Mouse (Mus musculus) stomach, embryonic 14.5 days (tissue): ENCODE measurements at regions not wholly inside any gene's neighbourhood (a gene's known extent, or its start where the extent isn't known, plus 50 kb on each side); places are given as distances from the start of the nearest gene placed in this dataset.

Experiments
- ATAC-seq: fragments of 200-750 bp; cut with Nextera tagmentation; 2 replicates; pipeline ENCODE4 v1.8.0; 2017; ENCODE audit warnings: low read depth, moderate TSS enrichment; ENCODE audit not compliant: insufficient number of reproducible peaks, insufficient read depth, low FRiP score
- H3K27ac ChIP-seq: fragments of 300-500 bp; sonication (generic); 2 replicates; pipeline ENCODE4 v1.5.1; 2014; ENCODE audit warnings: mild to moderate bottlenecking, low read length, moderate library complexity, mixed read lengths
- H3K27me3 ChIP-seq: fragments of 300-500 bp; sonication (generic); 2 replicates; pipeline ENCODE4 v1.6.1; 2014; ENCODE audit warnings: low read length, control low read depth, mixed read lengths; ENCODE audit not compliant: control insufficient read depth, insufficient read depth
- H3K36me3 ChIP-seq: fragments of 300-500 bp; sonication (generic); 2 replicates; pipeline ENCODE4 v1.6.1; 2014; ENCODE audit warnings: mild to moderate bottlenecking, control low read depth, low read length, moderate library complexity, mixed read lengths; ENCODE audit not compliant: control insufficient read depth, insufficient read depth
- H3K4me1 ChIP-seq: fragments of 300-500 bp; sonication (generic); 2 replicates; pipeline ENCODE4 v1.6.1; 2014; ENCODE audit warnings: low read length, control low read depth, mixed read lengths; ENCODE audit not compliant: control insufficient read depth, insufficient read depth
- H3K4me2 ChIP-seq: fragments of 300-500 bp; sonication (generic); replicated peaks from 2 replicates; pipeline ENCODE4 v1.6.1; 2014; ENCODE audit warnings: low read depth, low read length, control low read depth
- H3K4me3 ChIP-seq: fragments of 300-500 bp; sonication (generic); 2 replicates; pipeline ENCODE4 v1.5.1; 2014; ENCODE audit warnings: low read depth, low read length, control low read depth
- H3K9ac ChIP-seq: fragments of 300-500 bp; sonication (generic); replicated peaks from 2 replicates; pipeline ENCODE4 v1.6.1; 2014; ENCODE audit warnings: low read depth, mild to moderate bottlenecking, control low read depth, low read length, moderate library complexity, mixed read lengths
- H3K9me3 ChIP-seq: fragments of 300-500 bp; sonication (generic); 2 replicates; pipeline ENCODE4 v1.6.1; 2016; ENCODE audit warnings: low read depth, low read length, control low read depth; ENCODE audit not compliant: control insufficient read depth
- WGBS: fragments of 180-500 bp; shearing (Covaris S2); extraction: QIAGEN DNeasy Blood & Tissue Kit; methylation state at CpG from one replicate; pipeline ENCODE4 v1.1.7; 2014; 5-methylcytosine and 5-hydroxymethylcytosine counted together

GRCm38 (mm10) chr9:115478946-115479345, 168.7 kb upstream of the Stt3b start:
- no peak overlapping the region for H3K4me2 ChIP-seq
- no peaks in the 10 kb centered on the region for H3K9me3 ChIP-seq
- WGBS: 29% methylated on average over 3 of the region's 3 CpGs
- no peak overlapping the region for H3K27ac ChIP-seq
- H3K9ac ChIP-seq: no peak overlapping the region
- no peaks in the 10 kb centered on the region for H3K27me3 ChIP-seq
- no peak overlapping the region for H3K4me3 ChIP-seq
- ATAC-seq: 0 out of 2 replicates have a peak, but pooled peaks have one; percentile 31
- H3K36me3 ChIP-seq: no peaks in the 10 kb centered on the region
- 0 out of 2 replicates have a peak, but pooled peaks cover 4% of the 10 kb centered on the region for H3K4me1 ChIP-seq

GRCm38 (mm10) chr9:115481176-115481575, 171.0 kb upstream of the Stt3b start:
- Histone ChIP-seq H3K36me3 (no peaks in the 10 kb centered on the region), H3K4me3 (no peak overlapping the region), H3K27ac (no peak overlapping the region), H3K4me2 (no peak overlapping the region), H3K4me1 (0 out of 2 replicates have a peak, but pooled peaks cover 4% of the 10 kb centered on the region), H3K9me3 (no peaks in the 10 kb centered on the region), H3K9ac (no peak overlapping the region), H3K27me3 (no peaks in the 10 kb centered on the region)
- ATAC-seq: no peak
- WGBS: 75% methylated on average over 5 of the region's 5 CpGs

- H3K27me3 ChIP-seq: no peaks in the 10 kb centered on the region
- 89% methylated on average over 7 of the region's 7 CpGs for WGBS
- no peak for ATAC-seq
- H3K4me1 ChIP-seq: 0 out of 2 replicates have a peak, but pooled peaks cover 4% of the 10 kb centered on the region
- no peak overlapping the region for H3K4me3 ChIP-seq
- H3K9ac ChIP-seq: no peak overlapping the region
- H3K27ac ChIP-seq: no peak overlapping the region
- H3K4me2 ChIP-seq: no peak overlapping the region
- H3K9me3 ChIP-seq: no peaks in the 10 kb centered on the region
- no peaks in the 10 kb centered on the region for H3K36me3 ChIP-seq
These were observed 172.8 kb upstream of the Stt3b start for GRCm38 (mm10) chr9:115483024-115483423.

- H3K4me2 ChIP-seq: no peak overlapping the region
- 48% methylated on average over 2 of the region's 2 CpGs for WGBS
- H3K27ac ChIP-seq: no peak overlapping the region
- no peaks in the 10 kb centered on the region for H3K36me3 ChIP-seq
- H3K9me3 ChIP-seq: no peaks in the 10 kb centered on the region
- no peak overlapping the region for H3K4me3 ChIP-seq
- H3K9ac ChIP-seq: no peak overlapping the region
- 0 out of 2 replicates have a peak, but pooled peaks cover 2% of the 10 kb centered on the region for H3K4me1 ChIP-seq
- no peak for ATAC-seq
- H3K27me3 ChIP-seq: no peaks in the 10 kb centered on the region
These were observed 173.5 kb upstream of the Stt3b start for GRCm38 (mm10) chr9:115483721-115484120.

GRCm38 (mm10) chr9:115484408-115484807, 174.2 kb upstream of the Stt3b start:
- Histone ChIP-seq H3K4me1 (no peaks in the 10 kb centered on the region), H3K36me3 (no peaks in the 10 kb centered on the region), H3K9ac (no peak overlapping the region), H3K4me3 (no peak overlapping the region), H3K27me3 (no peaks in the 10 kb centered on the region), H3K4me2 (no peak overlapping the region), H3K9me3 (no peaks in the 10 kb centered on the region), H3K27ac (no peak overlapping the region)
- no peak for ATAC-seq
- 87% methylated on average over 1 of the region's 1 CpGs for WGBS

- Histone ChIP-seq H3K9me3 (no peaks in the 10 kb centered on the region), H3K4me1 (no peaks in the 10 kb centered on the region), H3K36me3 (no peaks in the 10 kb centered on the region), H3K9ac (no peak overlapping the region), H3K4me2 (no peak overlapping the region), H3K27me3 (no peaks in the 10 kb centered on the region), H3K4me3 (no peak overlapping the region), H3K27ac (no peak overlapping the region)
- 85% methylated on average over 4 of the region's 4 CpGs for WGBS
- ATAC-seq: no peak
These were observed 175.0 kb upstream of the Stt3b start for GRCm38 (mm10) chr9:115485219-115485618.

GRCm38 (mm10) chr9:115487175-115487760, 177.0 kb upstream of the Stt3b start:
- no peaks in the 10 kb centered on the region for H3K36me3 ChIP-seq
- H3K9ac ChIP-seq: no peak overlapping the region
- no peaks in the 10 kb centered on the region for H3K27me3 ChIP-seq
- H3K27ac ChIP-seq: no peak overlapping the region
- H3K4me1 ChIP-seq: no peaks in the 10 kb centered on the region
- ATAC-seq: no peak
- no peaks in the 10 kb centered on the region for H3K9me3 ChIP-seq
- H3K4me3 ChIP-seq: no peak overlapping the region
- WGBS: 92% methylated on average over 5 of the region's 5 CpGs
- no peak overlapping the region for H3K4me2 ChIP-seq

GRCm38 (mm10) chr9:115488913-115489809, 178.9 kb upstream of the Stt3b start:
- H3K27me3 ChIP-seq: no peaks in the 10 kb centered on the region
- H3K36me3 ChIP-seq: no peaks in the 10 kb centered on the region
- 88% methylated on average over 9 of the region's 9 CpGs for WGBS
- H3K9me3 ChIP-seq: no peaks in the 10 kb centered on the region
- no peak for ATAC-seq
- no peaks in the 10 kb centered on the region for H3K4me1 ChIP-seq
- no peak overlapping the region for H3K27ac ChIP-seq
- H3K4me2 ChIP-seq: no peak overlapping the region
- no peak overlapping the region for H3K4me3 ChIP-seq
- H3K9ac ChIP-seq: no peak overlapping the region
